Mouse (Mus musculus) brain, embryonic 14.5 days (tissue): ENCODE data around the gene Fam120b.

Experiments
- CTCF ChIP-seq: fragments of 200-500 bp; IDR thresholded peaks from 2 replicates; pipeline ENCODE4 v1.5.1; 2012; ENCODE audit warnings: inconsistent platforms, mild to moderate bottlenecking, moderate library complexity, borderline replicate concordance; ENCODE audit not compliant: insufficient read depth, insufficient read length; ENCODE audit errors: extremely low read depth
- POLR2A ChIP-seq: fragments of 200-500 bp; IDR thresholded peaks from 2 replicates; pipeline ENCODE4 v1.6.1; 2012; ENCODE audit warnings: mild to moderate bottlenecking, inconsistent platforms, borderline replicate concordance; ENCODE audit not compliant: poor library complexity, insufficient read depth, insufficient read length, severe bottlenecking; ENCODE audit errors: extremely low read depth

DNA sequence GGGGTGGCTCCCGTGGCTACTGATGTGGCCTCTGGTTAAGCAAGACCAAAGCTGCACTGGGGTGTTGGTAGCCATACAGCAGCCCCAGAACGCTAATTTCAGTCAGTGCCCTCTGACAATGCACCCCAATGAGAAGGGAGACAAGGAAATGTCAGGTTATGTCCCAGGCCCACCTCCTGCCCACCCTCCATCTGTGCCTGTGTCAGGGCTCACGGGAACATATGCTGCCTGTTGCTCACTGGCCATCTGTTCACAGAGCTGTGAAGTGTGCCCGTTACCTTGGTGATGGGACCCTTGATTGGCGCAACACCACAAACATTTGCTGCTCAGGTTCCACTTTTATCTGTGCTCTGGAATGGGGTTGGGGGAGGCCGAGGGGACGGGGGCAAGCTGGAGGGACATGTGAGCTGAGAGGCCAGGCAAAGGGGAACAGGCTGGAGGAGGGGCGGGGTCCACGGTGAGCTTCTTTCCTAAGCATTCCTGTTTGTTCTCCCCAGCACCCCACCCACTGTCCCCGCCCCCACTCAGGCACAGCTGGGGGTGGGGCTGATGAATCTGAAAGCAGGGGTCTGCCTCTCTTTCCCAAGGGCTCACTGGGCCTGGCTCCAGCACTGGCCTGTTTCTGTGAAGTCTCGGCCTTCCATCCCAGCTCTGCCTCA is 44.6 kb downstream of the Fam120b start:
- TF ChIP-seq CTCF (no peak), POLR2A (no peak)
